Mouse (Mus musculus) thymus, postnatal 0 days (tissue): ENCODE results near the gene Slc22a21. TPM values are rescaled to one million over a fixed set of nuclear protein-coding genes. Genes with fewer than 3 reads are reported as not detected.
"Not testable (repeated sequence)": the region's sequence is repeated elsewhere in the genome, so short reads cannot be mapped to it uniquely, and the experiment has no call there.

Experiments used
- DNase-seq: peaks from one replicate; pipeline ENCODE4 v3.0.0-alpha.2; 2015; ENCODE audit warnings: low spot score
- polyA plus RNA-seq: library from polyadenylated mRNA; unstranded; fragments of >200 nt; fragmentation: Nextera tagmentation; extraction: Ambion mirVana; gene quantifications from 2 replicates; pipeline ENCODE4 v1.2.1, GENCODE M21; 2015

Slc22a21 gene
- polyA plus RNA-seq, 1 experiment from 2014 or later: 1.1 TPM

DNA sequence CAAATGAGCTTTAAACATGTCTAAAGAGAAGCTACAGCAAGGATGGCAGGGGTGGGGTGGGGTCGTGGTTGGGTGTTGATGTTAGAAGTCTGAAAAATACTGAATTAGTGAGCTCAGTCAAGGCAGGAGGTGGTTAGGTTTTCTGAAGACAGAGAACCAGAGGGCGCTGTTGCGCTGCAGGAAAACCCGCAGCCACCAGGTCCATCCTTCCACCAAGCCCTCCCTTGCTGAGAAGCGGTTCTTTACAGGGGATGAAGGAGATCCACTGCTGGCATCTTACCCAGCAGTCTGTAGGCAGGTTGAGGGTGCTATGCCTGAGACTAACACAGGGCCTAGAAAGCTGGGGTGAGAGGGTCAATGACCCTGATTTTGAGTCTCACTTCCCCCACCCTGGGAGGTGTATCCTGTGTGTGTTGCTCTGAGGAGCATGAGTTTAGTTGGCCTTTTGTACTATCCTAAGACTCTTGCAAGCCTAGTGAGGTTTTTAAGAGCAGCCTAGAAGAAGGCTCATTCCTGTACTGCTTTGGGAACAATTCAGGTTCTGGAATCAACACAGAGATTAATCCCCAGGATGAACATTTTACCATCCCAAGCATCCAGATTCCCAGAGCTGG, 22.1 kb upstream of the Slc22a21 start:
- DNase-seq: peak; percentile 71

DNA sequence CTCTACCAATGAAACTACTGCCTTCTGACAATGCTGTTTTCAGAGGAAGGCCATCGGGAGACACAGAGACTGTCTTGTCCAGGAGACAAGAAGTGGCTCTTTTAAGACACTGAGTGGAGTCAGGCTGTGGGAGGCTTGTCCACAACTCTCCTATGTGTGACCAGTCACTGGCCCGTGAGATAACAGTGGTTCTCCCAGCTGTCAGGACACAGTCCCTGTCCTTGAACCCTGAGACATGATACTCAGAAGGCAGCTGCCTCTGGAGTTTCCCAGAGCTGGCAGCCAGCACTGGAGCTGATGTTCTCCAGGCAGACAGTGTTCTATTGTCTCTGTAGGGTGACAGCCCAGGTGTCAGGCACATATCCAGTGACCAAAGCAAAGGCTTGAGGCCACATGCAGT, 17.5 kb upstream of the Slc22a21 start:
- no peak for DNase-seq

DNA sequence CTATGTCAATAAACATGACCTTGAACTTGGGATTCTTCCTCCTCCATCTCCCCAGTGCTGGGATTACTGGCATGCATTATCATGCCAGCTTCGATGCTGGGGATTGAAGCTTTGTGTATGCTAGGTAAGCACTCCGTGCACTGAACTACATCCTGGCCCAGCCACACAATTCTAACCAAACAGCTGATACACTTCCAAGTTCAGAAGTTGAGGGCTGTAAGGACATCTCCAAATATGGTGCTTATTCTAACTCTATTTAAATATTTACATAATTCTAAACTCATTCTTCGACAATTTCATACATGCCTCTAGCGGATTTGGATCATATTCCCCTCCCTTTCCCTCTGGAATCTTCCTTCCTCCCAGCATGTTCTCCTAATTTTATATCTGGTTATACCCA, 12.1 kb upstream of the Slc22a21 start:
- no peak for DNase-seq

DNA sequence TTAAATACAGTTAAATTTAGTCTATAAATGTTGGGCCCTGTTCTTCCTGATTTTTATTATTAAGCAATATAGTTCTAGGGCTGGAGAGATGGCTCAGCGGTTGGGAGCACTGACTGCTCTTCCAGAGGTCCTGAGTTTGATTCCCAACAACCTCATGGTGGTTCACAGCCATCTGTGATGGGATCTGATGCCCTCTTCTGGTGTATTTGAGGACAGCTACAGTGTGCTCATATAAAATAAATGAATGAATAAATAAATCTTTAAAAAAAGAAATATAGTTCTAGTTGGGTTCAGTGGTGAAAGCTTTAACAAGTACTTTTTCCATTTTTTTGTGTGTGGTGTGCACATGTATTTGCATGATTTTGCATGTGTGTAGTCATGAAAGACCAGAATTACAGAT, 9.1 kb upstream of the Slc22a21 start:
- DNase-seq: no peak

DNA sequence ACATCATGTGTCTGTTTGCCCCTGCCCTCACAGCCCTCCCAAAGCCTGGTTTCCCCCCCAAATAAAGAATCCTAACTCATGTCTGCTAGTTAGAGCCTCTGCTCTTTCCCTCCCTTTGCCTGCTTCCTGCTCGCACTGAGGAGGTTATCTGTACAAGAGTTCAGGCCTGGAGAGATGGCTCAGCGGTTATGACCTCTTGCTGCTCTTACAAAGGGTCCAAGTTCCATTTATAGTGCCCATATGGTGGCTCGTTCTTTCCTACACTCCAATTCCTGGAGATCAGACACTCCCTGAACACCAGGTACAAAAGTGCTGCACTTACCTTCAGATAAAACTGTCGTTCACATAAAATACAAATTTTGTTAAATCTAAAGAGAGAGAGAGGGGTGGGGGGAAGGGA, 7.9 kb upstream of the Slc22a21 start:
- DNase-seq: no peak

DNA sequence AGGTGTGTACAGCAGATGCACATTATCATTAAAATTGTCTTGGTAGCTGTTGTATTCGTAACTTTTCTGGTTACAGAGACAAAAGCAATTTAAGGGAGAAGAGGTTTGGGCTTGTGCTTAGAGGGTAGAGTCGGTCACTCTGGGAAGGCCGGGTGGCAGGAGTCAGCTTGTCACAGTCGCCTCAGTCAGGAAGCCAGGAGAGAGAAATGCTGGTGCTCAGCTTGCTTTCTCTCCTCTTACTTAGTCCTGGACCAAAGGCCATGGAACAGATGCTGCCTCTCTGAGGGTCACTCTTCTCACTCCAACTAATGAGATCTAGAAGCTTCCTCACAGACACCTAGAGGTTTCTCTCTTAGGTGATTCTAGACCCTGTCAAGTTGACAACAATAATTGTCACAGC, 1.3 kb upstream of the Slc22a21 start:
- DNase-seq: no peak

DNA sequence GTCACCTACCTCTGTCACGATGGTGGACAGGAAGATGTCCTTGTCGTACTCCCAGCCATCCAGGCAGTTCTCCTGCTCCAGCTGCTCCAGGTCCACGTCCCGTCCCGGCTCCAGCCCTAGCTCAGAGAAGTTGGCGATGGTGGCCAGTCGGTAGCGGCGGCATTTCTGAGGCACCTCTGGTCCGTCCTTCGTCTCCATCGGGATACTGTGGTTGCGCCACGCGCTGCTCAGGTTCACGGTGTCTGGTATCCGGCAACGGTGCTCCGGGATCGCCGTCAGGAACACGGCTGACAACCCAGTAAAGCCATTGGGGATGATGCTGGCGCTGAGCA, 710 bp downstream of the Slc22a21 start:
- not testable (repeated sequence) for DNase-seq

DNA sequence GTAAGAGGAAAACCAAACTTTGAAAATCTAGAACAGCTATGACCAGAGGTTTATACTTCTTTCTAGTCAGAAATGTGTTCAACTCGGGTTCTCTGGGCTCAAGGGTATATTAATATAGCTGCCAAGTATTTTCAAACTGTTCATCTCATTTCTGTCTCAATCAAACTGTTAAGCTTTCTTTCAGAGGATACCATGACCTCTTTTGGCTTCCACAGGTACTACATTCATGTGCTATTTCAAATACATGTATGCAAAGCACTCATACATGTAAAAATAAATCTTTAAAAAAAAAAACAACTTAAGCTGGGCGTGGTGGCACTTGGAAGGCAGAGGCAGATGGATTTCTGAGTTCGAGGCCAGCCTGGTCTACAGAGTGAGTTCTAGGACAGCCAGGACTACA, 2.5 kb downstream of the Slc22a21 start:
- no peak for DNase-seq

DNA sequence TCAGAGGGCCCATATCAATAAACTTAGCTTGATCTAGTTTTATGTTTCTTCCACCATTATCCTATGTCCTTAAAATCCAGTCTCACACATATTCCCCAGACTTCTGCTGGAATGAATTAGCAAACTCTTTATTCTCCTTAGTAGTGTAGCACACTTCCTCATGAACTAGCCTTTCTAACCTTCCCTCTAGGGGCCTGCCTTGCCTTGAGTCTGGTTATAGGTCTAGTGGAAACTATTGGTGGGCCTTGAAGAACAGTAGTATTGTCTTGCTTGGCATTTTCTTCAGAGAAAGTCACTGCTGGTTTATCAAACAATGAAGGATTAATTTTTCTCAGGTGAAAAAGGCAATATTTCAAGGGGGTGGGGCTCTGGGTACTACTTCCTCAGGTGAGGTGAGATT, 4.6 kb downstream of the Slc22a21 start:
- DNase-seq: no peak

DNA sequence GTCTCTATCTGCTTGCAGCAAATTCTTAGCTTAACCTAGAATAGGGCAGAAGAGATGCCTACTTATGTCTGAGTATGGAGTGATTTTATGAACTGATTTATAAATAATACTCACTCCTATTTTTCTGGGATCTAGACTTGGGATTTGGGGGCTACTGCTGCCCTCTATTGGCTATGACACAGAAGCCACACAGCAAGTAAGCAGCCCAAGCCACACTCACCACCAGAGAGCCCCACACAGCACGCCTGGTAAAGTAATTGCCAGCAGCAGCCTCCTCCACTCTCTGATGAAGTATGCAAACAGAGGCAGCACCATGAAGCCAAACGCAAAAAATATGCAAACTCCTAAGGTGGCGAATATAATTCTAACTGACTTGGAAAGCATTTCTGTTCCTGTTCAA, 21.1 kb downstream of the Slc22a21 start:
- DNase-seq: no peak

DNA sequence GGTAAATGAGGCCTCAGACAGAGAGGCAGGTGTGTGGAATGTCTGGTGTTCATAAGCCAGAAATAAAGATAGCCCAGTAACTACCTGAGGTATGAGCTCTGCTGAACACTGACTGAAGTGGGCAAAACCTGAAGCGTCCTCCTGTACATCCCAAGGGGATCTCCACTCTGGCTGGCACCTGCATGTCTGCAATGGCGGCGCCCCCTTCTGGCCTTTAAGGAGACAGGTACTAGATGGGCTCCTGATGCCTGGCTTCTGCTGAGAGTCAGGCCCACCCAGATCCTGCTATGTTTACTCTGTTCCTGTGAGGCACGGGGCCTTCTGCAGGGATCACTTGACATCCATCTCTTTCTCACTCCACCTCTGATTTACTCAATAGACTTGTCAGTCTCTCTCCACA, 22.0 kb downstream of the Slc22a21 start:
- DNase-seq: peak; percentile 18

DNA sequence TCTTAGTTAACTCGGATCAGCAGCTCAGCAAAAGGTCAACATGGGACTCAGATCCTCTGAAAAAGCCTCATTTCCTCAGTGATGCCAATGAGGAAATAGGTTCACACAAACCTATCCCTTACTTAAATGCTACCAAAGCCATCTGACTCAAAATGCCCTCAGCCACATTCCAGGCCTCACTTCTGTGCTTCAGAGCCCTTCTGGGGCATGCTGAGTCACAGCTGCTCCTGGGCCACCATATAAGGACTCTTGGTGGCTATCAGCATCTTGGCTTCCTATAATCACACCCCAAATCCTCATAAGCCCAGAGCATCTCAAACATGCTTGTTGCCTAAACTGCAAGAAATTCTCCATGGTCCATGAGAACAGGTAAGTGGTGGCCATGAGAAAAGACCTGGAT, 23.5 kb downstream of the Slc22a21 start:
- no peak for DNase-seq

DNA sequence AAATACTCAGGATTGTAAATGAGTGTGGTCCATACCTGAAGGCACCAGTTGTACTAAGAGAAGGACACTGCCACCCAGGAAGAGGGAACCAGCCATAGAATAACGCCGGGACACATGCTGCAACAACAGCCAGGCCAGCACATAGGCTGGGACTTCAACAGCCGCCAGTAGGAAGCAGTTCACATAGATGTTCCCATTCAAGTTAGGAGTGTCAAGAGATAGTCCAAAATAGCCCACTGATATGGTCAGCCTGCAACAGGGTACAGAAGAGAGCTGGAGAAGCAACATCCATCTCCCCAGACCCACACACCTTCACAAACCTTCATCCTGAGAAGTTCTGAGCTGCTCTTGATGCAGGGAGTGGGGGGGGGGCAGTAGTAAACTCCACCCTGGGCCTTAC, 25.5 kb downstream of the Slc22a21 start:
- DNase-seq: no peak

DNA sequence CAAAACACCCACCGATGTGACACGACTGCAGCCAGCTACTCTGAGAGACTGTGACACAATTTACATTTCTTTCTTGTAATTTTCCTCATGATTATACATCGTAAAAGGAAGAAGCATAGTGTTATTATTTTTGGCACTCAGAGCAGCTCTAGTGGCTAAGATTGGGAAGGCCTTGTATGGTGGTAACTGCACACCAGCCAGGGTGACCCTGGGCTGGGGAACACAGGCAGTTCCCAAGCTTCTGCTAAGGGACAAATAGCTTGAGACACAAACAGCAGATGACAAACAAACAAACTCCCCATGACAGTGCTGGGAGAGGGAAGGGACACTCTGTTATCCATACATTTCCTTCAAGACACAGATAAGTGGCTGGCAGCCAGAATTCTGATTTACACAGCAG, 30.0 kb downstream of the Slc22a21 start:
- not testable (repeated sequence) for DNase-seq

DNA sequence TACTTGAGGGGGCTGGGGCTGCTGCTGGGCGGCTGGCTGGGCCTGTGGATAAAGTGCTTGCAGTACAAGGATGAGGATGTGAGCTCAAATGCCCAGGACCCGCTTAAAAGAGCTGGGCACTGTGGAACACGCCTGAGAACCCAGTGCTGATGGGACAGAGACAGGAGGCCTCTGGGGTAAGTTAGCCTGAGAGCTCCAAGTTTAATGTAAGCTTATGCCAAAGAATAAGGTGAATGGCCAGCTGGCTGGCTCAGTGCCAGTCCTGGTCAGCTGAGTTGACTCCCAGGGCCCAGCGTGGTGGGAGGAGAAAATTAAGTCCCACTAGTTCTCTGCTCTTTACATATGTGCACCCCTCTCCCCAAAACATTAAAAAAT, 48.2 kb downstream of the Slc22a21 start:
- not testable (repeated sequence) for DNase-seq

DNA sequence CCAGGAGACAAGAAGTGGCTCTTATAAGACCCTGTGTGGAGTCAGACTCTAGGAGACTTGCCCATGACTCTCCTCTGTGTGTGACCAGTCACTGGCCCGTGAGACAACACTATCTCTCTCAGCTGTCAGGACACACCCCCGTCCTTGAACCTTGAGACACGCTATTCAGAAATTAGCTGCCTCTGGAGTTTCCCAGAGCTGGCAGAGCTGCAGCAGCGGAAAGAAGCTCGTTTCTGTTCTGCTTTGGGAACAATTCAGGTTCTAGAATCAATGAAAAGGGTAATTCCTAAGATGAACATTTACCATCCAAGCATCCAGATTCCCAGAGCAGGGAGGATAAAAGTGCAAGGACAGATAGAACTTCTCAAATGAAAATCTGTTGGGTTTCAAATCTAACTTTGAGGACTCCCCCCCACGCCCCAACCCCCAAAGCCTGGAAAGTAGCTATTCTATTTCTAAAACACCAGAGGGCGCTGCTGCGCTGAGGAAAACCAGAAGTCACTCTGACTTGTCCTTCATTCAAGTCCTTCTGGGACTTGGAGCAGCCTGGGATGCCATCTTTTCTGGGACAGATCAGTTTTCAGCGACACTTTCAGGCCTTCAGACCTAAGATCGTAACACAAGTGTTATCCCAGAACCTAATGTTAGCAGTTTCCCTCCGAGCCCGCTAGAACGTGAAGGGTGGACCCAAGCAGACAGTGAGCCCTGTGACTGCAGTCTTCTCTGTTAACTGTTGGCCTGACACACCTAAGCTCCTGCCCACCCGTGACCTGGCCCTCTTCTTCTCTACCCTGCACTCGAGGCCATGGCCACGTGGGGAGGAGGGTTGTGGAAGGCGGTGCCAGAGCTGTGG, 48.8 kb downstream of the Slc22a21 start:
- DNase-seq: peak; percentile 61

DNA sequence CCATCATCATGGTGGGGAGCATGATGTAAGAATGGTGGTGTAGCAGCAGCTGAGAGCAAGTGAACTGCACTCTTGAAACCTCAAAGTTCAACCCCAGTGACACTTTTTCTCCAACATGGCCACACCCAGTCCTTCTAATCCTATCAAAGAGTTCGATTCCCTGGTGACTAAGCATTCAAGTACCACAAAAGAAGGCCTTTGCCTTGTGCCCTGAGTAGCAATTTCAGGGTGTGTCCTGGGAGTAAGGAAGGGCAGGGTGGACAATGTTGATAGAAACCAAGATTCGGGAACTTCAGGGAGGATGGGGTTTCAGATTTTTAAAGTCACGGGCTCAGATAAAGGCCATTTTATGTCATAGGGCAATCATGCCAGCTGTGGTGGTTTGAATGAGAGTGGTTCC, 50.4 kb downstream of the Slc22a21 start:
- no peak for DNase-seq

DNA sequence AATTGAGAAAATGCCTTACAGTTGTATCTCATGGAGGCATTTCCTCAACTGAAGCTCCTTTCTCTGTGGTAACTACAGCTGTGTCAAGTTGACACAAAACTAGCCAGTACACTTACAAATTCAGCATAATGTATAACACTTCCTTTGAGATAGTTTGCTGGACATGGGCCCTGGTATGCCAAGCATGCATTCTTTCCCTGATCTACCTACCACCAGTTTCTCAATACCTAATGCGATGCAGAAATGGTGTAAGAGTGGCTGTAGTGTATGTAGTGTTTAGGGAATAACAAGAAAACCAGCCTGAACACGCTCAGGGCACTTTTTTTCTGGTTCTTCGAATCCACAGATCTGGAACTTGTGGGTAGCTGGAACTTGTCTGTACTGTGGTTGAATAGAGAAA, 51.5 kb downstream of the Slc22a21 start:
- no peak for DNase-seq

DNA sequence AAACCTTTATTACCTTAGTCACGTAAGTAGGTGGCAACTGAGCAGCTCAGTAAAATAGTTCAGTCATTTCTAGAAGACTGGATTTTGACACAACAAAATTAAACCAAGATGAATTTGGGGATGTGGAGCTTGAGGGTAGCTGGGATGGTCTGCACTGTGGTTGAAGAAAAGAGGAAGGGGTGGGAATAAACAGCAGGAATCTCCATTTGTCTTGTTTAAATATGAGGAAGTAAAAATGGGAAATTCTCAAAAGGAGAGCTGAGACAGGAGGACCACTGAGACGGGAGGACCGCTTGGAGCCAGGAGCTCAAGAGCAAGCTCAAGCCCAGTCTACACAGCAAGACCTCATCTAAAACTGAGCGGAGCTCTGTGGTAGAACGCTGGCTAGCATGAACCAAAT, 53.8 kb downstream of the Slc22a21 start:
- DNase-seq: no peak

DNA sequence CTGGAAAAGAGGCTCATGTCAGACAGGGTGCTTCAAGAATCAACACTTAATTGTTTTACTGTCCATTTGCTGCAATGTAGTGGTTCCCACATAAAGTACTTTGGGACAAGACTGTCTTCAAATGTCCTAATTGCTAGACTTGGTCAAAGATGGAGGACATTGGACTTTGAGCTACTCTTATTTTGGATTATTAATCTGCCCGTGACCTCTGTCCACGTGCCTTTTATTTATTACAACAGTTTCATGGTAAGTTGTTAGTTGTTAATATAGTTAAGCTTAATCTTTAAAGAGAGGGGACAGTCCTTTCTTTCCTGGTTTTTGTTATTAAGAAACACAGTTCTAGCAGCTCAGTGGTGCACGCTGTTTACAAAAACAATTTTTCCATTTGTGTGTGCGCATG, 61.3 kb downstream of the Slc22a21 start:
- no peak for DNase-seq

DNA sequence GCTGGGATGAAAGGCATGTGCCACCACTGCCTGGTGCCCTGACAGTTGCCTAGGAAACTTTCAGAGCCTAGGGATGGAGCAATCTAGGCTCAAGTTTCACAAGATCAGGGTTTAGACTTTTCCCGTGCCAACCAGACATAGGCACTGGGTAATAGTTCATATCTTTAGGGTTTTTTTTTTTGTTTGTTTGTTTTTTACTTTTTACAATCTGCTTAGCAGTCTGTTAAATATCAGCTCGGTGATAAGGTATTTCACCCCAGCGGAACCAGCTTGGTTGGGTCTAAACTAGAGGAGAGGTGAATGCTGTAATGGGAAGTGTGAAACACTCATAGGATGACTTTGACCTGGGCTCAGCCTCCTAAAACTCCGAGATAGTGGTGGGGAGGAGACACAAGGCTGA, 69.1 kb downstream of the Slc22a21 start:
- DNase-seq: no peak

DNA sequence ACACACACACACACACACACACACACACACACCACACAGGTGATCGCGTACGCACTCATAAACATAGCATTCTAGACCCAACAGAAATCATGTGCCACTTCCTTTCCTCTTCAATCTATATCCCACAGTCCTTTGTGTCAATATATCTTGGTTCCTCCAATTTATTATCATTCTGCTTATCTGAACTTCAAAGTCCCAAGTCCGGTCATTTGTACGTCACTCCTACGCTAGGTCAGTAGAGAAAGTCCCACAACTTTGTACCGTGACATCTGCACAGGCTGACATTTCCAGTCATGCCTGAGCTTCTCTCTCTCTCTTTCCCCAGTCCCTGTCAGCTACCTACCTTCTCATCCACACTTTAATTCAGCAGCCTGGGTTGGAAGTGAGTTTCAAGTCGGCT, 71.4 kb downstream of the Slc22a21 start:
- no peak for DNase-seq

DNA sequence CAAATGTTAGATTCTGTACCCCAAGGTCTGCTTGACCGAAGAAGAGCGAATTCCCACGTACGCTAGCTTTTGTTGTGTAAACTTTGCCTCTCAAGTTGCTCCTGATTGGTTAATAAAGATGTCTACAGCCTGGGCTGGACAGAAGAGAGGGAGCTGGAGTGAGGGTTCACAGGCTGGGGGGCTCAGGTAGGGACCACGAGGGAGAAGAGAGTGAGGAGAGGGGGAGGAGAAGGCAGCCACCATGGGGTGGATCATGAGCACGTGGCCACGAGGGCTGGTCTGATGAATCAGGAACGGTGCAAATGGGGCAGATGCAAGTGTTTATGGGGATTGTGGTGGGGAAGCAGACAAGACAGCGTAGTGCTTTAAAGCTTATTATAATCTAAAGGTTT, 75.6 kb downstream of the Slc22a21 start:
- DNase-seq: no peak
